Mouse (Mus musculus) activated CD4-positive, CD25-positive, alpha-beta regulatory T cell (primary cell): ENCODE data around the gene Cerkl. TPM values are rescaled to one million over a fixed set of nuclear protein-coding genes. Genes with fewer than 3 reads are reported as not detected.

ENCODE experiments used
- polyA plus RNA-seq, 2 experiments: library from polyadenylated mRNA; unstranded; fragments of 100-300 nt; shearing (Covaris generic); gene quantifications; one replicate each; pipeline ENCODE4 v1.2.1; 2017

Gene Cerkl
- polyA plus RNA-seq: 1 to 10 TPM; 3.4 to 9.7 TPM

DNA sequence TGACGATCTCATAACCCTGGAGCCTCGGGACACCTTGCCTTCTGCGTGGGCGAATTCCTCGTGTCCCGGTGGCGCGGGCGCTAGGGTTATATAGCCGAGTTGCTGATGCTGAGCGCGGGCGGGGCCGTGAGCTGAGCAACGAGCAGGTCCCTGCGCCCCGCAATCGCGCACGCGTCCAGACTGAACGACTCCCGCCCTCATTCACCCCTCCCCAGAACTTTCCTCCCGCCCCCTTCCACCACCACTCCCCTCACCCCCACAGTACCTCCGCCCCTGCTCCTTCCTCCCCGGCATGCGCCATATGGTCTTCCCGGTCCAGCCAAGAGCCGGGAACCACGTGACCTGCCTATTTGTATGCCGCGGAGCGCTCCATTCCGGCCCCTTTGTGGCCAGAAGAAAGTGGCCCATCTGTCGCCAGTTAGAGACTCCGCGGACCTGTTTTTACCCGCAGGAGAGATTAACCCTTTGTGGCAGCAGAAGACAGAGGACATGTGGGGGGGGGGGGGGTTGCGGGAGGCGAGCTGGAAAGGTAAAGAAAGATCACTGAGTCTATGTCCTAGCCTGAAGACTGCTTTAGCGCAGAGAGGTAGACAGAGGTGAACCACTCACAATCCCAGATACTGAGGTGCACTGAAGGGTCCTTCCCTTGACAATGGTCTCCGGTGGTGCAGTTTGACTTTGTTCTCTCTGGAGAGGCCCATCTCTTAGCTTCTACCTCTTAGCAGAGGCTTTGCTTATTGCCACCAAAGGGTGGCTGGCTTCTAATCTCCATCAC lies at the start of gene Cerkl, which contains the start of gene Neurod1:
Cerkl (minus strand) TSS at position 211 of the 775 bp plus-strand sequence.
Neurod1 (minus strand) TSS at position 177 of the 775 bp plus-strand sequence.

Other genes with a start within 250 kb of the Cerkl start
- gene Itga4, start 201.4 kb downstream of the Cerkl start, polyA plus RNA-seq: 100 to 1,000 TPM in 1 of 2 experiments, 10 to 100 TPM in 1; 87.3 to 109 TPM
- gene Neurod1, start within 50 bp of the Cerkl start, polyA plus RNA-seq: not detected
- 1 to 10 TPM; 6.0 to 6.5 TPM for gene Itprid2, start 178.6 kb upstream of the Cerkl start, polyA plus RNA-seq